Mouse (Mus musculus) MEL (cell line): ENCODE results near the gene Csnk1g2.

Experiments
- CHD1 ChIP-seq: IDR thresholded peaks from 2 replicates; pipeline ENCODE4 v1.6.1; 2012; ENCODE audit warnings: low read depth, mild to moderate bottlenecking, inconsistent platforms, low read length, improper control_type of control experiment
- GABPA ChIP-seq: IDR thresholded peaks from 2 replicates; pipeline ENCODE4 v1.6.1; 2012; ENCODE audit warnings: low read depth, mild to moderate bottlenecking, inconsistent platforms, low read length, improper control_type of control experiment, moderate library complexity
- KAT2A ChIP-seq: conservative IDR thresholded peaks from 2 replicates; pipeline ENCODE4 v1.6.1; 2012; ENCODE audit warnings: low read depth, low read length, improper control_type of control experiment, inconsistent platforms
- MEF2A ChIP-seq: IDR thresholded peaks from 2 replicates; pipeline ENCODE4 v1.6.1; 2014; ENCODE audit warnings: low read depth, mild to moderate bottlenecking, inconsistent platforms, low read length, improper control_type of control experiment; ENCODE audit not compliant: poor library complexity, insufficient replicate concordance, severe bottlenecking; ENCODE audit errors: extremely low read depth
- NELFE ChIP-seq: IDR thresholded peaks from 2 replicates; pipeline ENCODE4 v1.6.1; 2011; ENCODE audit warnings: low read depth, low read length, improper control_type of control experiment
- POLR2A ChIP-seq, 2 experiments: IDR thresholded peaks; 2 replicates each; pipeline ENCODE4 v1.6.1; 2011 to 2012; ENCODE audit warnings: low read length in 2 of 2, mild to moderate bottlenecking in 2 of 2, control low read depth in 1 of 2, improper control_type of control experiment in 1 of 2, low read depth in 1 of 2, moderate library complexity in 1 of 2; ENCODE audit not compliant: control insufficient read depth in 1 of 2, insufficient read depth in 1 of 2, poor library complexity in 1 of 2
- POLR2AphosphoS2 ChIP-seq: IDR thresholded peaks from 2 replicates; pipeline ENCODE4 v1.6.1; 2011; ENCODE audit warnings: low read length, improper control_type of control experiment
- TAL1 ChIP-seq: IDR thresholded peaks from 2 replicates; pipeline ENCODE4 v1.6.1; 2012; ENCODE audit warnings: mild to moderate bottlenecking, inconsistent platforms, low read length, moderate library complexity, mixed read lengths
- TCF12 ChIP-seq: IDR thresholded peaks from 2 replicates; pipeline ENCODE4 v1.6.1; 2014; ENCODE audit warnings: low read depth, mild to moderate bottlenecking, inconsistent platforms, low read length, improper control_type of control experiment, moderate library complexity
- USF1 ChIP-seq: IDR thresholded peaks from 2 replicates; pipeline ENCODE4 v1.6.1; 2014; ENCODE audit warnings: low read depth, mild to moderate bottlenecking, inconsistent platforms, low read length, improper control_type of control experiment, moderate library complexity
- ZKSCAN1 ChIP-seq: IDR thresholded peaks from 2 replicates; pipeline ENCODE4 v1.6.1; 2012; ENCODE audit warnings: low read depth, mild to moderate bottlenecking, inconsistent platforms, low read length, improper control_type of control experiment, moderate library complexity

GRCm38 (mm10) chr10:80656863-80657623 lies 34.4 kb downstream of the Csnk1g2 start, which contains the start of gene Btbd2:
- TF ChIP-seq POLR2A (IDR thresholded peaks at IDR 0.05; ENCODE audit: control insufficient read depth in 1 of 2, insufficient read depth in 1 of 2, low read depth in 1 of 2, low read length in 2 of 2, poor library complexity in 1 of 2) (no peak), TAL1 (no peak), KAT2A (no peak), TCF12 (no peak), MEF2A (no peak), ZKSCAN1 (no peak), NELFE (no peak), USF1 (no peak), CHD1 (no peak), GABPA (no peak), POLR2AphosphoS2 (no peak)
